Mouse (Mus musculus) urinary bladder, adult 2 months (tissue): ENCODE data around the gene Uba52. TPM values are rescaled to one million over a fixed set of nuclear protein-coding genes. Genes with fewer than 3 reads are reported as not detected.

Experiments
- polyA plus RNA-seq: library from polyadenylated mRNA; depleted of rRNA; stranded (reverse); fragments of >200 nt; gene quantifications from 2 replicates; pipeline ENCODE4 v1.2.3, GENCODE M21; 2012; rRNA removed

Gene Uba52
- polyA plus RNA-seq, 1 experiment: 881 TPM

Other genes starting within 250 kb of the Uba52 start
- 34.4 and 37.9 TPM in 2 replicates for gene Homer3, start 228.0 kb downstream of the Uba52 start, polyA plus RNA-seq
- gene Ddx49, start 208.3 kb downstream of the Uba52 start, polyA plus RNA-seq: 35.1 and 35.2 TPM in 2 replicates
- gene Cope, start 208.3 kb downstream of the Uba52 start, polyA plus RNA-seq: 211 and 264 TPM in 2 replicates
- gene Cers1, start 195.0 kb downstream of the Uba52 start, polyA plus RNA-seq: 1.3 and 2.1 TPM in 2 replicates
- 0.74 and 1.3 TPM in 2 replicates for gene Gdf1, start 181.0 kb downstream of the Uba52 start, polyA plus RNA-seq
- gene Upf1, start 157.5 kb downstream of the Uba52 start, polyA plus RNA-seq: 16.4 and 30.5 TPM in 2 replicates
- 0.22 and 0.23 TPM in 2 replicates for gene Comp, start 137.2 kb downstream of the Uba52 start, polyA plus RNA-seq
- gene Crtc1, start 71.2 kb downstream of the Uba52 start, polyA plus RNA-seq: 7.9 and 11.7 TPM in 2 replicates
- gene Klhl26, start 33.8 kb downstream of the Uba52 start, polyA plus RNA-seq: 34.7 and 36.9 TPM in 2 replicates
- 0.08 and 0.28 TPM in 2 replicates for gene Tmem59l, start 23.4 kb downstream of the Uba52 start, polyA plus RNA-seq
- gene Crlf1, start 17.6 kb downstream of the Uba52 start, polyA plus RNA-seq: 0.40 and 0.41 TPM in 2 replicates
- gene Rex1bd, start 4.0 kb downstream of the Uba52 start, polyA plus RNA-seq: 119 and 129 TPM in 2 replicates
- gene Fkbp8, start 16.9 kb upstream of the Uba52 start, polyA plus RNA-seq: 300 and 366 TPM in 2 replicates
- 73.9 and 74.2 TPM in 2 replicates for gene Kxd1, start 17.2 kb upstream of the Uba52 start, polyA plus RNA-seq
- 21.3 and 26.9 TPM in 2 replicates for gene Ell, start 28.7 kb upstream of the Uba52 start, polyA plus RNA-seq
- gene Isyna1, start 83.6 kb upstream of the Uba52 start, polyA plus RNA-seq: 37.9 and 49.6 TPM in 2 replicates
- gene Ssbp4, start 98.1 kb upstream of the Uba52 start, polyA plus RNA-seq: 73.5 and 74.6 TPM in 2 replicates
- gene Lrrc25, start 105.4 kb upstream of the Uba52 start, polyA plus RNA-seq: 5.2 and 6.2 TPM in 2 replicates
- 0.84 and 1.1 TPM in 2 replicates for gene Gdf15, start 121.7 kb upstream of the Uba52 start, polyA plus RNA-seq
- gene Pgpep1, start 149.6 kb upstream of the Uba52 start, polyA plus RNA-seq: 19.2 and 20.6 TPM in 2 replicates
- 97.8 and 99.4 TPM in 2 replicates for gene Lsm4, start 162.4 kb upstream of the Uba52 start, polyA plus RNA-seq
- gene Jund, start 188.1 kb upstream of the Uba52 start, polyA plus RNA-seq: 132 and 153 TPM in 2 replicates
- not detected in 2 replicates for gene Iqcn, start 192.7 kb upstream of the Uba52 start, polyA plus RNA-seq
- gene Gm3336, start 207.7 kb upstream of the Uba52 start, polyA plus RNA-seq: 0.46 and 0.56 TPM in 2 replicates
- 0.54 and 0.59 TPM in 2 replicates for gene Pde4c, start 212.9 kb upstream of the Uba52 start, polyA plus RNA-seq
- 34.1 and 35.3 TPM in 2 replicates for gene Rab3a, start 243.9 kb upstream of the Uba52 start, polyA plus RNA-seq